Mouse (Mus musculus): ENCODE measurements around the gene Castor2. TPM values are rescaled to one million over a fixed set of nuclear protein-coding genes. Genes with fewer than 3 reads are reported as not detected.

Gene Castor2
- polyA plus RNA-seq, 1 experiment from 2014 or later, result 5.5 TPM

GRCm38 (mm10) chr5:134073512-134074041, 25.9 kb upstream of the Castor2 start:
- H3K9me3 ChIP-seq (replicated peaks; ENCODE audit: control insufficient read depth, low read length), result peaks cover 14% of the 10 kb centered on the region
- no peaks in the 10 kb centered on the region for H3K27me3 ChIP-seq (ENCODE audit: control insufficient read depth, insufficient read depth, low read length)
- H3K27ac ChIP-seq (ENCODE audit: low read length), result no peak overlapping the region
- no peaks in the 10 kb centered on the region for H3K4me1 ChIP-seq (ENCODE audit: control insufficient read depth, insufficient read depth, low read length)
- WGBS, result 67% methylated on average over 17 of the region's 17 CpGs
- ATAC-seq (replicated peaks; ENCODE audit: extremely low read depth, insufficient read depth, low FRiP score), result no peak
- no peak overlapping the region for H3K4me3 ChIP-seq (ENCODE audit: low read length)
- H3K36me3 ChIP-seq (ENCODE audit: control insufficient read depth, insufficient read depth), result no peaks in the 10 kb centered on the region
- no peak overlapping the region for H3K4me2 ChIP-seq (ENCODE audit: low read depth, low read length)
- H3K9ac ChIP-seq (ENCODE audit: low read length), result no peak overlapping the region

DNA sequence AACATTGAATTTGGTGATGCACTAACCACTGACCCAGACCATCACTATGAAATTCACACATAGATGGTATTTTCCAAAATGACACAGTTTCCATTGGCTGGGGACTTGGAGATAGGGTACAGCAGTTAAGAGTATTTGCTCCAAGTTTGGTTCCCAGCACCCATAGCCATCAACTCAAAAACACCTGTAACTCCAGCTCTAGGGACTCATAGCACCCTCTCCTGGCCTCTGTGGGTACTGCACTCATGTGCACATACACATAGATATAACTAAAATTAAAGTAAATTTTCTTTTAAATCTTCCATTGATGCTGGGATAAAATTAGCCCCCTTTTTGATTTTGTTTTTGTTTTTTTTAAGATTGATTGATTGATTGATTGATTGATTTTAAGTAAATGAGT, 25.1 kb upstream of the Castor2 start:
- ATAC-seq (replicated peaks; ENCODE audit: extremely low read depth, insufficient read depth, low FRiP score), result no peak
- Histone ChIP-seq H3K4me1 (ENCODE audit: control insufficient read depth, insufficient read depth, low read length) (no peaks in the 10 kb centered on the region), H3K4me3 (ENCODE audit: low read length) (no peak overlapping the region), H3K27me3 (ENCODE audit: control insufficient read depth, insufficient read depth, low read length) (no peaks in the 10 kb centered on the region), H3K4me2 (ENCODE audit: low read depth, low read length) (no peak overlapping the region), H3K27ac (ENCODE audit: low read length) (no peak overlapping the region), H3K9me3 (replicated peaks; ENCODE audit: control insufficient read depth, low read length) (peaks cover 14% of the 10 kb centered on the region), H3K36me3 (ENCODE audit: control insufficient read depth, insufficient read depth) (no peaks in the 10 kb centered on the region), H3K9ac (ENCODE audit: low read length) (no peak overlapping the region)

- Histone ChIP-seq H3K9ac (ENCODE audit: low read length) (no peak overlapping the region), H3K4me1 (ENCODE audit: control insufficient read depth, insufficient read depth, low read length) (peaks cover 2% of the 10 kb centered on the region; the same call in 1 of the 2 replicates), H3K27ac (ENCODE audit: low read length) (no peak overlapping the region), H3K9me3 (replicated peaks; ENCODE audit: control insufficient read depth, low read length) (peaks cover 3% of the 10 kb centered on the region; the same call in 1 of the 2 replicates), H3K4me2 (ENCODE audit: low read depth, low read length) (no peak overlapping the region), H3K27me3 (ENCODE audit: control insufficient read depth, insufficient read depth, low read length) (no peaks in the 10 kb centered on the region), H3K4me3 (ENCODE audit: low read length) (no peak overlapping the region), H3K36me3 (ENCODE audit: control insufficient read depth, insufficient read depth) (no peaks in the 10 kb centered on the region)
- no peak for ATAC-seq (replicated peaks; ENCODE audit: extremely low read depth, insufficient read depth, low FRiP score)
- 93% methylated on average over 11 of the region's 11 CpGs for WGBS
Measured at GRCm38 (mm10) chr5:134076175-134076574, 23.3 kb upstream of the Castor2 start.

GRCm38 (mm10) chr5:134080685-134081548, 18.6 kb upstream of the Castor2 start:
- Histone ChIP-seq H3K9ac (ENCODE audit: low read length) (no peak overlapping the region), H3K27ac (ENCODE audit: low read length) (no peak overlapping the region), H3K4me3 (ENCODE audit: low read length) (no peak overlapping the region), H3K9me3 (replicated peaks; ENCODE audit: control insufficient read depth, low read length) (peaks cover 3% of the 10 kb centered on the region; the same call in 1 of the 2 replicates), H3K4me2 (ENCODE audit: low read depth, low read length) (no peak overlapping the region), H3K27me3 (ENCODE audit: control insufficient read depth, insufficient read depth, low read length) (no peaks in the 10 kb centered on the region), H3K36me3 (ENCODE audit: control insufficient read depth, insufficient read depth) (no peaks in the 10 kb centered on the region), H3K4me1 (ENCODE audit: control insufficient read depth, insufficient read depth, low read length) (peaks cover 2% of the 10 kb centered on the region; the same call in 1 of the 2 replicates)
- WGBS, result 39% methylated on average over 18 of the region's 18 CpGs
- ATAC-seq (replicated peaks; ENCODE audit: extremely low read depth, insufficient read depth, low FRiP score), result no peak

DNA sequence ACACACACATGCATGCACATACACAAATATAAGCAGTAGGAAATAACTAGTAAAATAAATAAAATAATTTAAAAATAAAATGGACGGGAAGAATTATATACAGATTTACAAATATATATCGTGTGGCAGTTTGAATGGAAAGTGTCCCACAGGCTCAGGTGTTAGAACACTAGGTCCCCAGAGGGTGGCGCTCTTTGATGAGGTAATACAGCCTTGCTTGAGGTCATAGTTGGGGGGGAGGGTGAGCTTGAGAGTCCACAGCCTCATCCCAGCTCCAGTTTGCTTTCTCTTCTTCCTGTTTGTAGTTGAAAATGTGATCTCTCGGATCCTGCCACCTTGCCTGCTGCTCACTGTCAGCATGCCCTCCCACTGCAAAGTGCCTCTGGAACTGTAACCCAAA, 14.3 kb upstream of the Castor2 start:
- ATAC-seq (replicated peaks; ENCODE audit: extremely low read depth, insufficient read depth, low FRiP score), result no peak
- no peaks in the 10 kb centered on the region for H3K27me3 ChIP-seq (ENCODE audit: control insufficient read depth, insufficient read depth, low read length)
- H3K4me2 ChIP-seq (ENCODE audit: low read depth, low read length), result no peak overlapping the region
- no peak overlapping the region for H3K4me3 ChIP-seq (ENCODE audit: low read length)
- H3K9me3 ChIP-seq (replicated peaks; ENCODE audit: control insufficient read depth, low read length), result no peaks in the 10 kb centered on the region
- WGBS, result 73% methylated on average over 4 of the region's 4 CpGs
- H3K9ac ChIP-seq (ENCODE audit: low read length), result no peak overlapping the region
- H3K4me1 ChIP-seq (ENCODE audit: control insufficient read depth, insufficient read depth, low read length), result peaks cover 5% of the 10 kb centered on the region
- H3K36me3 ChIP-seq (ENCODE audit: control insufficient read depth, insufficient read depth), result no peaks in the 10 kb centered on the region
- H3K27ac ChIP-seq (ENCODE audit: low read length), result no peak overlapping the region

DNA sequence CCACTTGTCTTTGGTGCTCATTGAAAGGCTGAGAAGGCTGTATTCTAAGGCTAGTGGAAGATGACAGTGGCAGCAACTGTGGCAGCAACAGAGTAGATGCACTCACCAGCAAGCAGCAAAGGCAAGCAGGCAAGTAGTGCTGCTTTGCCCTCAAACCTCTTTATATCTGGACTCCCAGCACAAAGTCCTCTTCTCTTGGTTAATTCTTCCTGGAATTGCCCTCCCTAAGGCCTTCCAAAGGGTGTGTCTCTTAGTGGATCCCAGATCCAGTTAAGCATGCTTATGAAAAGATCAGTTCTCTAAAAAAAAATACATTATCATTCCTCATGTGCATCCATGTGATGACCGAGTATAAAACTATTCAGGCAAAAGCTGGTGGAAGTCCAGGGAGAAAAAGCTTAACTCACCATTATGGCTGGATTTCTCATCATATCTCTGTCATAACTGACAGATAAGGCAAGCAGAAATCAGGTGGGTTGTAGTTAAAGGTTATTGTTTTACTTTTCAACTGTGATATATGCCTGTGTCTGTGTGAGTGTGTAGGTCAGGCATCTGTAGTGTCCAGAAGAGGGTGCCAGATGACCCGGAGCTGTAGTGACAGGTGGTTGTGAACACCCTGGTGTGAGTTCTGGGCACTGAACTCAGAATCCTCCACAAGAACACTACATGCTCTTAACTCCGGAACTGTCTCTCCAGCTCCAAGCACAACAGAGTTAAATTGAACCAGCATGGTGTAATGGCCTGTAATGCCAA, 13.4 kb upstream of the Castor2 start:
- Histone ChIP-seq H3K9ac (ENCODE audit: low read length) (no peak overlapping the region), H3K4me1 (ENCODE audit: control insufficient read depth, insufficient read depth, low read length) (peaks cover 3% of the 10 kb centered on the region), H3K27me3 (ENCODE audit: control insufficient read depth, insufficient read depth, low read length) (no peaks in the 10 kb centered on the region), H3K36me3 (ENCODE audit: control insufficient read depth, insufficient read depth) (no peaks in the 10 kb centered on the region), H3K9me3 (replicated peaks; ENCODE audit: control insufficient read depth, low read length) (no peaks in the 10 kb centered on the region), H3K4me2 (ENCODE audit: low read depth, low read length) (no peak overlapping the region), H3K27ac (ENCODE audit: low read length) (no peak overlapping the region), H3K4me3 (ENCODE audit: low read length) (no peak overlapping the region)
- no peak for ATAC-seq (replicated peaks; ENCODE audit: extremely low read depth, insufficient read depth, low FRiP score)
- WGBS, result 85% methylated on average over 3 of the region's 3 CpGs

DNA sequence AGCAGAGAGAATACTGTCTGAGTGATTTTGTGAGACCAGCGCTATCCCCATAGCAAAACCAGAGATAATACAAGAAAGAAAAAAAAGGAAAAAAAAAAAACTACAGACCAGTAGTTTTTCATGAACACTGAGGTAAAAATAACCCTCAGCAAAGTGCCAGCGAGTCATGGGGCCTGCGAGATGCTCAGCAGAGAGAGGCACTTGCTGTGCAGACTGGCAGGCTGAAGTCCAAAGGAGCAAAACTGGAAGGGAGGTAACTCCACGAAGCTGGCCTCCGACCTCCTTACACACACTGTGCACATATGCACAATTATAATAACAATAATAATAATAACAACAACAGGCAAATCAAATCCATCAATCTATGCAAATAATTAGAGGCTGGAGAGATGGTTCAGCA, 12.3 kb upstream of the Castor2 start:
- H3K4me3 ChIP-seq (ENCODE audit: low read length), result no peak overlapping the region
- no peaks in the 10 kb centered on the region for H3K27me3 ChIP-seq (ENCODE audit: control insufficient read depth, insufficient read depth, low read length)
- H3K4me2 ChIP-seq (ENCODE audit: low read depth, low read length), result no peak overlapping the region
- H3K36me3 ChIP-seq (ENCODE audit: control insufficient read depth, insufficient read depth), result no peaks in the 10 kb centered on the region
- no peak for ATAC-seq (replicated peaks; ENCODE audit: extremely low read depth, insufficient read depth, low FRiP score)
- peaks cover 3% of the 10 kb centered on the region for H3K4me1 ChIP-seq (ENCODE audit: control insufficient read depth, insufficient read depth, low read length)
- no peaks in the 10 kb centered on the region for H3K9me3 ChIP-seq (replicated peaks; ENCODE audit: control insufficient read depth, low read length)
- no peak overlapping the region for H3K27ac ChIP-seq (ENCODE audit: low read length)
- WGBS, result 43% methylated on average over 5 of the region's 5 CpGs
- no peak overlapping the region for H3K9ac ChIP-seq (ENCODE audit: low read length)

GRCm38 (mm10) chr5:134095766-134096165, 3.7 kb upstream of the Castor2 start:
- 77% methylated on average over 2 of the region's 2 CpGs for WGBS
- no peak for ATAC-seq (replicated peaks; ENCODE audit: extremely low read depth, insufficient read depth, low FRiP score)
- H3K4me1 ChIP-seq (ENCODE audit: control insufficient read depth, insufficient read depth, low read length), result peaks cover 9% of the 10 kb centered on the region

More at GRCm38 (mm10) chr5:134095766-134096165, 3.7 kb upstream of the Castor2 start:
- Histone ChIP-seq H3K4me3 (ENCODE audit: low read length) (no peak overlapping the region), H3K27me3 (ENCODE audit: control insufficient read depth, insufficient read depth, low read length) (no peaks in the 10 kb centered on the region), H3K36me3 (ENCODE audit: control insufficient read depth, insufficient read depth) (no peaks in the 10 kb centered on the region), H3K9me3 (replicated peaks; ENCODE audit: control insufficient read depth, low read length) (0 out of 2 replicates have a peak, but pooled peaks cover 3% of the 10 kb centered on the region), H3K9ac (ENCODE audit: low read length) (no peak overlapping the region), H3K4me2 (ENCODE audit: low read depth, low read length) (no peak overlapping the region), H3K27ac (ENCODE audit: low read length) (no peak overlapping the region)

All from heart, embryonic 16.5 days (tissue).